Mouse (Mus musculus) ZHBTc4 (cell line): ENCODE results near the gene Pnpla2.
A peak's percentile ranks its signal among the peaks of the same experiment; 100 is the strongest.
"Not testable (repeated sequence)": the region's sequence is repeated elsewhere in the genome, so short reads cannot be mapped to it uniquely, and the experiment has no call there.

Experiments
- DNase-seq: peaks from one replicate; pipeline ENCODE4 v3.0.0-alpha.2; 2011; ENCODE audit warnings: low read depth, low spot score

The Pnpla2 gene

DNA sequence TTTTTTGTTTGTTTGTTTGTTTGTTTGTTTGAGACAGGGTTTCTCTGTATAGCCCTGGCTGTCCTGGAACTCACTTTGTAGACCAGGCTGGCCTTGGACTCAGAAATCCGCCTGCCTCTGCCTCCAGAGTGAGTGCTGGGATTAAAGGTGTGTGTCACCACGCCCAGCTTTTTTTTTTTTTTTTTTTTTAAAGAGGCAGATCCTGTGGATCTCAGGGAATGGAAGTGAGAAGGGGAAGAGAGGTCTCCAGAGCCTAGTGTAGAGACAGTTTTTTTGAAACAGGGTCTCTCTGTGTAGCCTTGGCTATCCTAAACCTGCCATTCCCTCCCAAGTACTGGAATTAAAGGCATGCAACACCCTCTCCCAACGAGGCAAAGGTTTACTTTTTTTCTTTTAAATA lies 8.6 kb upstream of the Pnpla2 start:
- not testable (repeated sequence) for DNase-seq

- DNase-seq, result peak; percentile 97
Observed at GRCm38 (mm10) chr7:141447110-141447991, 7.6 kb upstream of the Pnpla2 start, which contains the start of gene Rplp2. TSS of gene Rplp2 (plus strand) at chr7:141447370.

DNA sequence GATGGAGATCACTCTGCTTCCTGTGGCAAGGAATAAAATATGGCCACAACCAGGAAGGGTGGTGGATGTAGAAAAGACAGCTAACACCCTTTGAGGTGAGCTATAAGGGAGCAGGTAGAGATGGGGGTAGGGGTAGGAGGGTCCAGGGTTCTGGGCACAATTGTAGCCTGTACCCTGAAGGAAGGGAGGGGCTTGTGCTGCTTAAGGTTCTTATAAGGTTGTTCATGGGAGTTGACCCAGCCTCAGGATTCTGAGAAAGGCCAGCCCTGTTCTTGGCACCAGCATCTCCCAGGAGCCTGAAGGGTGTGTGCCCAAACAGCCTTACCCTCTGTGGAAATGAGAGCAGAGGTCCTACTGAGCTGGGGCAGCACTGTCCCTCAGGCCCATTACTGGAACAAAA lies 3.1 kb upstream of the Pnpla2 start:
- peak; percentile 66 for DNase-seq

DNA sequence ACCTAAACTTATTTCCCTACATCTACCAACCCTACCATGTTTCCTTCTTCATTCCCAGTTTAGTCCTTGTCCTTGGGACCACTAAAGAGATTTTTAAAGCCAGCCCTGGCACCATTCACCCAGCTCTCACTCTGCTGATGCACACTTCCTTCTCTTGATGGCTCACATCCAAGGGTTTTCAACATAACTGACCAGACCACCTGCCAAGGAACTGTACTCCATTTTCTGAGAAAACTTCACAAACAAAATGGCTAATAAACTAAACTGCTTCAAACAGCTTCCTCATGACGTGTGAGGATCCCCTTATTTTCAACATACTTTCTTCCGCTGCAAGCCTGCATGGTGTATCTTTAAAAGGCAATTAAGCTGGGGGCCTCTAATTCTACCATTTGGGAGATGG lies 1.4 kb upstream of the Pnpla2 start:
- no peak for DNase-seq

- peak; percentile 62 for DNase-seq
Observed at GRCm38 (mm10) chr7:141455610-141456314, 764 bp downstream of the Pnpla2 start.

DNA sequence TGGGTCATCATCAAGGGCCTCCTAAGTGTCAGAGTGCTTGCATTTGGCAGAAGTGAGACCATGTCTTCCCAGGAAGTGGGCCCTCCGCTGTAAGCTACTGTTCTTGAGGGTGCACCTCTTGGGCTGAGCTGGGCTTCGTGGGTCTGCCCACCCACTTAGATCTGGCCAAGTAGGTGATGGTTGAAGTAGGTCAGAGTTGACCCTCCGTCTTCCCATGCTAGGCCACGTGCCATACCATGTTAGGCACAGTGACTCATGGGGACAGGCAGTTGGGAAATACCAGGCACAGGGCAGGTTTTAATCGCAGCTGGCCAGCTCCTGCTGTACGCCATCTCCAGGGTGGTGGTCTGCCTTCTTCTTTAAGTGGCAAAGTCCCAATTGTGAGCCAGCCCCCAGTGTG lies 1.7 kb downstream of the Pnpla2 start:
- no peak for DNase-seq

- no peak for DNase-seq
Observed at GRCm38 (mm10) chr7:141457236-141457635, 2.2 kb downstream of the Pnpla2 start.

- DNase-seq, result peak; percentile 61
Observed at GRCm38 (mm10) chr7:141457986-141458660, 3.1 kb downstream of the Pnpla2 start.

GRCm38 (mm10) chr7:141458661-141459060 lies 3.7 kb downstream of the Pnpla2 start:
- DNase-seq, result no peak

DNA sequence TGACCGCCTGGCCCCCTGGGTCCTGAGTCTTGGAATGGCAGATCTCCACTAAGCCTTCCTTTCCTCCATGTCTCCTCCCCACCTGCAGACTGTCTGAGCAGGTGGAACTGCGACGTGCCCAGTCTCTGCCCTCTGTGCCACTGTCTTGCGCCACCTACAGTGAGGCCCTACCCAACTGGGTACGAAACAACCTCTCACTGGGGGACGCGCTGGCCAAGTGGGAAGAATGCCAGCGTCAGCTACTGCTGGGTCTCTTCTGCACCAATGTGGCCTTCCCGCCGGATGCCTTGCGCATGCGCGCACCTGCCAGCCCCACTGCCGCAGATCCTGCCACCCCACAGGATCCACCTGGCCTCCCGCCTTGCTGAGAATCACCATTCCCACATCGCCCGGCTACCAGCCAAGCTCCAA lies 4.3 kb downstream of the Pnpla2 start:
- DNase-seq, result peak; percentile 74

DNA sequence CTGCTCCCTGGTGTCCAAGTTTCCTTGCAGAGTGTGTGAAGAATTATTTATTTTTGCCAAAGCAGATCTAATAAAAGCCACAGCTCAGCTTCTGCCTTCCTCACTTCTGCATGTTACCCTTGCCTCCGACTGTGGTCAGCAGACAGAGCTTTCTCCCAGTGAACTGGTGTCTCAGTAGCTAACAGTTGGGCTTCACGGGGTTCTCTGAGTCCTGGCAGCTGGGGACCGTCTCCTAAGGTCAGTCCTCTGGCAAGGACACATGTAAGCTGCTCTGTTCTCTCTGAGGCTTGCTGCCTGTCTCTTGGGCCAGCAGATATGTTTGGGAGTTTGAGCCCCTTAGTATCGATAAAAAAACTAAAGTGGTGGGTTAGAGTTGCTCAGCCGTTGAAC lies 5.0 kb downstream of the Pnpla2 start:
- no peak for DNase-seq

DNA sequence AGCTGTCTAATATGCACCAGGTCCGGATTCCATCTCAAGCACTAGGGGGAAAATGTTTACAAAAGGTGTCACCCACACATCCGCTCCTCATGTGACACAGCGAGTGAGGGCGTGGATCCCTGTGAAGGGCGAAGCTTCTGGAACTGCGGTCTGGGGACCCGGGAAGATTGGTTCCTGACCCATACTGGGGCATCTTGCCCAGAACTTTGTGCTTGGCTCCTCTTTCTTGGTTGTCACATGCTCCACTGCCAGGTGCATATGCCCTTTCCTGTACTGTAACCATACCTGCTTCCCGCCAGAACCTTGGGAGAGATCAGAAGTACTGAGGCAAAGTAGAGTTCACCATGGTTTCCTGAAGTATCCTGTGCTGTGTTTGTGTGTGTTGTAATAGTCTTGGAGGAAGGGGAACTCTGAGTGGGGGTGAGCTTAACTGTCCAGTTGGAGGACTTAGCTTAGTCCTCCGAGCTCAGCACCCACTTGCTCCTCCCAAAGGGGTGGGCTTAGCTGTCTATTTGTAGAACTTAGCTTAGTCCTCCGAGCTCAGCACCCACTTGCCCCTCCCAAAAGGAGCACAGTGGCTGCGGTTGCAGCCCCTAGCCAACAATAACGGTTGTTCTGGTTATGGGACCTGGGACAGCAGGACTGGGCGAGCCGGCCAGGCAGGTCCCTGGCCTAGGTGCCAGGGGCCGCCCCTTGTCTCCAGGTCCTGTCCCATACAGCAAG lies 5.6 kb downstream of the Pnpla2 start, which contains the start of gene Cracr2b:
Gene Cracr2b (plus strand): TSS at position 704 of the 723 bp plus-strand sequence.
- DNase-seq, result no peak

DNA sequence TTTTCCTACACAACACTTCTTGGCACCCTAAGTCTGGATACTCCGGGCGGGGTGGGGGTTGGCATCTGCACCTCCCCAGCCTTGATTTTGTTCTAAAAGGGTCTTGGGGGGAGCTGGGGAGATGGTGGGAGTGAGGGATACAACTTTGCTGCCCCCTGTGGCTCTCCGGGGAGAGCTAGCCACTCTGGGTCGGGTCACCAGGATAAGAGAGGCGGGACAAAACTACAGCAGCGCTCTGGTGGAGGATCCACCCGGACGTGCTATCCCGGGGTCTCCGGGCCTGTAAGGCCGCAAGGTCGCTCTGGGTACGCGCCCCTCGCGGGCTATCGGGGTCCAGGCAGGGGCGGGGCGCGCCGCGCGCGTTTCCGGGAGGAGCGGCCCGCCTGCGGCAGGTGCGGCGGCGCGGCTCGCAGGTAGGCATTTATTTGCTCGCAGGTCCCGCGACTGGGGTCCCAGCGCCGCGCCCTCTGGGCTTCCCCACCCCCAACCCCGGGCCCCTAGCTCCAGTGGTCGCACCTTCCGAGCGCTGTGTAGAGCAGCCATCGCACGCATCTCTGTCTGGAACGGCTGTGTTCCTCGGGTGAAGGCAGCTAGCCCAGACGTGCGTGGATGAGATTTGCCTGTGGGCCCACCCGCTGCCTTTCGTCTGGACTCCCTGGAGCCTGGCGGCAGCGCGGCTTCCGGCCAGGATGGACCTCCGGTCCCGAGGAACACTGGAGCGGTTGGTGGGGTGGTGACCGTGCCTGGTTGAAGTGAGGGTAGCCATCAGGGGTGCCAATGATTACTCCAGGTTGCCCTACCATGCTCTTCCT lies 6.7 kb downstream of the Pnpla2 start:
- DNase-seq, result no peak

DNA sequence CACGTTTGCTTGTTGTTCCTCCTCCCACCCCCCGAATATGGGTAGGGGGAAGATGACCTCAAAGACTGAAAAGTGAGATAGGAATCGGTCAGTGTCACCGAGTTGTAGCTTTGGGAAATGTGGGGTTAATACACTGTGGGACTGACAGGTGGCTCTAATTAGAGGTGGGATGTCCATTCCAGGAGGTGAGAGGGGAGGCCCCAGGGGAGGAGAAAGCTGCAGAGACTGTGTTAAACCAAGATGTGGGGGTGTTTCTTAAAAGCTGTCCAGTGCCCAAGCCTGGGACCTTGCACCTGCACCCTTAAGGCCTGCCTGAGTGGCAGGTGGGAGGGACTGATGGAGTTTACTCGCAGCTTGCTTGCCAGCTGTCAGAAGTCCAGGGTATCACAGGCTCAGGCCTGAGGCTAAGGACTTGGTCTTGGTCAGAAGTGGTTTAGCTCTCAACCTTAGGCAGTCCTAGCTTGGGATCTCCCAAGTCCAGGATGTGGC lies 7.4 kb downstream of the Pnpla2 start:
- DNase-seq, result no peak

DNA sequence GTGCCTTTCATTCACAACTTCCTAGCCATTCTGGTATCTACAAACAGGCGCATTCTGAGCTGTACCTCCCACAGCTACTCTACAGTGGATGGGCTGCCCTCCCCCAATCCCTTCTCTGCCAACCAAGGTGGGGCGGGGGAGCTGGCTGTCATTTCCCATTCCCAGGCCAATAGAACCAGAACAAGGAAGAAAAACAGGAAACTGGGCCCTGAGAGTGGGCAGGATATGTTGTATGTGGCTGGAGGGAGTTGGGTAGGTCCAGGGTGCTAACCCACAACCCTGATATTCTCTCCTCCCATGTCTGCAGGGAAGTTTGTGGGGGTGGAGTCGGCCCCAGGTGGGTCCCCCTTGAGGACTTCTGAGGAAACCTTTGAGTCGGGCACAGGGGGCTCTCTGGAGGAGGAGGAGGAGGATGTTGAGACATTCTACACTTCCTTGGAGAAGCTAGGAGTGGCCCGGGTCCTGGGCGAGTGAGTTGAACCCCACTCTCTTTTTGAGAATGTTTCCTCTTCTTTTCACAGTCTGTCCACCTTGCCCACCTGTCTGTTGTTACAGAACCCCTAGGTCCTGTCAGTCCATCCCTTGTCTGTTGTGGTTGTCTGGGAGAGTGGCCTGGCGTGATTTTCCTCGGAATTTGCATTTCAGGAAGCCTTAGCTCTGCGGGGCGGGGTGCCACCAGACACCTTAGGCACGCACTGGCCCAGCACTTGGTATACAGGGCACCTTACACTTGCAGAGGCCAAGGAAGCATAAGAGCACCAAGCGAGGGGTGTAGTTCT lies 9.0 kb downstream of the Pnpla2 start:
- no peak for DNase-seq

- DNase-seq, result peak; percentile 64
Observed at GRCm38 (mm10) chr7:141464603-141465201, 9.7 kb downstream of the Pnpla2 start.

- no peak for DNase-seq
Observed at GRCm38 (mm10) chr7:141465388-141466044, 10.5 kb downstream of the Pnpla2 start.

DNA sequence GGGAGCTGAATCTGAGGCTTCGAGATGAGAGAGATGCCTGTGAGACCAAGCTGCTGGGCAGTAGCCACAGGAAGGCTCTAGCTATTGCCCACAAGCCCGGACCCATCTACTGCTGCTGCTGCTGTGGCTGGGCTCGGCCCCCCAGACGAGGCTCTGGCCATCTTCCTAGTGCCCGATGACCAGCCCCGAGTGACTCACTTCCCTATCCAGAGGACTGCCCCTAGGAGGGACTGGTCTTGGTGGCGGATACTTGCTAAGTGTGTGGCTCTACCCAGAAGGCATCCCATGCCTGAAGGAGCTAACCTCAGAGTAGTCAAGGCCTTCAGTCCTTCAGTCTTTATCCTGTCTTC lies 11.0 kb downstream of the Pnpla2 start:
- DNase-seq, result no peak

- no peak for DNase-seq
Observed at GRCm38 (mm10) chr7:141466607-141467148, 11.7 kb downstream of the Pnpla2 start.
